Mouse (Mus musculus) monocyte, adult 5-6 weeks (primary cell): ENCODE measurements at regions not wholly inside any gene's neighbourhood (a gene's known extent, or its start where the extent isn't known, plus 50 kb on each side); places are given as distances from the start of the nearest gene placed in this dataset.

Experiments
- ATAC-seq: fragments of 153-309, 156-312 bp; replicated peaks from 2 replicates; pipeline ENCODE4 v1.8.0; 2017; ENCODE audit warnings: mild to moderate bottlenecking; ENCODE audit not compliant: low TSS enrichment, insufficient number of reproducible peaks, severe bottlenecking, poor library complexity, low FRiP score

DNA sequence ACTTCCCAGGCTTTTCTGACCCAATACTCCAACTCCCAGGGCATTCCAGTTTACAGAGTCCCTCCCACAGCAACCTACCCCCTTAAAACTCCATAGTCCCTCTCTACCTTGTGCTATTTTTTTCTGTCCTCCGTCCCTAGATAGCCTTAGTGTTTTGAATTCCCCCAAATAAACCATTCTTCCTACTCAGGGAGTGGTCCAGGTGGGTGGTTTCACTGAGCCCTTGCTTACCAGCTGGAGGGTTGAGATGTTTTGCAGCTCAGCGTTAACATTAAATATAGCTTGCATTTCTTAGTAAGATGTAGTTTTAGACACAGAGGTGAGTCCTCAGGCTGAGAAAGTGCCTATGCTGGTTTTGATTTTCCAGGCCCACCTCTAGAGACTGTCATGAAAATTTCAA, 313.0 kb downstream of the Bmper start:
- no peak for ATAC-seq

DNA sequence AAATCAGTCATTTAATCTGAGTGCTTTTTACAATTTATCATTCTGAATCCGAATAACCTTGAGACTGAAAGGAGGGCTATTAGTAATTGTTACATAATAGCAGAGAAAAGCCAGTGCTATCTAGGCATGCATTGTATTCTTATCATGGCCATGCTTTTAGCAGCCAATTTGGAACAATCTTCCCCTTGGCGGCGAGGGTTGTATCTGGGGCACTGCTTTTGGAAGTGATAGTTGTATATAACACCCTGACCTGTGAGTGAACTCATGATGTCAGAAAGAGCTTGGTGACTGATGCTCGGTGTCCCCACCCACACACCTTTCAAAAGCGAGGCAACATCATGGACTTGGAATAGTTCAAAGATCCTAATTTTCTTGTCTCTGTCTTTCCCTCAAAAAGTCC, 315.2 kb downstream of the Bmper start:
- no peak for ATAC-seq

DNA sequence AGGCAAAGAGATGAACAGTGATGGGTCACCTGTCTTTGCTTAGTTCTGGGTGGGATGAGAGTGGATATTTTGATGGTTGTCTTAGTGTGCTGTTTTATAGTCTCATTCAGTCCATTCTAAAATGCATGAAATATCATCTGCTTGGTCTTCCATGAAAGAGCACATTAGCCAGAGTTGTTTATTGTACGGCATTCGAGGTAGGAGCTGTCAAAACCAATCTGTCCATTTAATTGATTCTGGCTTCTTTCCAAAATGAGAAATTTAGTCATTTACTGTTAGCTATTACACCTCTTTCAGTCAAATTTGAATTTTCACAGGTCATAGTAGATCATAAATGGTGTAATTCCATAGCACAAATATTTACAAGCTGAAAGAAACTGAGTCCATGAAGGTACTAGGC, 328.8 kb downstream of the Bmper start:
- no peak for ATAC-seq

DNA sequence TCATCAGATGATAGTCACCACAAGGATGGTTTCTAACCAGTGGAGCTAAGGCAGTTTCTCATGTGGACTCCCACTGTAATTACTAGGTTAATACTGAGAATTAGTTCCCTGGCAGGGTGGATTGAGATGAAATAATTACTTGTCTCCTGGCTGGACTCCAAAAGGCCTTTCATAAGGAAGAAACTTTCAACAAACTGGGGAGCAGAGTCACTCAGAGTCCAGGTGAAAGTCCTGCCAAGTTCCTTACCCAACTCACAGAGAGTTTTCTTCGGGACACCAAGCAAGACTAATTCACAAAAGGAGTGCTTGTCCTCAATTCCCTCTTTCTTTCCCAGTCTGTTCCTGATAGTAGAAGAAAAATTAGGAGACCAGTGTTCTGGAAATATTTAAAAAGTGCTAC, 330.9 kb downstream of the Bmper start:
- no peak for ATAC-seq

DNA sequence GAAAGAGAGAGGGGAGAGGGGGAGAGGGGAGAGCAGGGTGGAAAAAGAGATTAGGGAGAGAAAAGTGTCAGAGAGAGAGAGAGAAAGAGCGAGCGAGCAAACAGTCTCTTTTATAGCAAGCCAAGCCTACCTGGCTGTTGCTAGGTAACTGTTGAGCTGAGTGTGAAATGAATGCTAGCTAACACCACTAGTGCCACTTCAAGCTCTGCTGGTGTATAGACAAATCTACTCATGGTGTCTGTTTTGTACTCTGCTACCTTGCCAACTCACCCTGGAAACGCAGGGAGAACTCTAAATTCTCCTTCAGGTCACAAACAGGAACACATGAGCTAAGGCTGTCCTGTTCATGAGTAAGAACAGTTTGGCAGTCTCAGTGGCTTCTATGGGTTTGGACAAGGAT, 334.7 kb downstream of the Bmper start:
- ATAC-seq, result no peak

DNA sequence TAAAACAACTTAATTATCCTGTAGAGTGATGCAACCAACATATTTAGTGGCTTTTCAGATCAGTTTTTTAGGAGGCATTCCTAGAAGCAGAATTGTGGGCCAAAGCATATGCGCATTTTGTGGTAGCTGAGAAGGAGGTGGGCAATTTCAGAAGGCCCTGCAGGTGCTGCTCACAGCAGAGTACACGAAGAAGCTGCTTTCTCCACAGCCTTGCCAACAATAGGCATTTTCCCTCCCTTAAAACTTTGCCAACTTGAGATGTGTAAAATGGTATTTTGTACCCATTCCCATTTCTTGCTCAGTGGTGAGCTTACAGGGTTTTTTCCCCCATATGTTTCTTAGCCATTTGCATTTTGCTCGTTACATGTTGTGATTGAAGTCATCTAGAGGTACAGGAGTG, 339.0 kb downstream of the Bmper start:
- no peak for ATAC-seq

DNA sequence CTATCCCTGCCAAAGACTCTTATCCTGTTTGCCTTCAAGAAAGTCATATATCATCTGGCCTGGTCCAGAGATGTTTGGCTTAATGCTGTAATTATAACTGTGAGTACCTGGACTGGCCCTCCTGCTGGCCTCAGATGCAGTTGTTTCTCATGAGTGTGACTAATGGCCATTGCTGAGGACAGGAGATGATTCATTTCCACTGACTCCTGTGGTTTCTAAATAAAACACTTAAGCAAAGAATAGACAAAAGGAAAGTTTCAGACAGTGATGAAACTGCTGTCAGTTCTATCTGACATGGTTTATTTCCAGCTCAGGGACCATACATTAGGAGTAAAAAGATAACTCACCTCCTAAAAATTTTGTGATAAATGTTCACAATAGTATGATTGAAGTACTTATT, 344.2 kb downstream of the Bmper start:
- no peak for ATAC-seq

DNA sequence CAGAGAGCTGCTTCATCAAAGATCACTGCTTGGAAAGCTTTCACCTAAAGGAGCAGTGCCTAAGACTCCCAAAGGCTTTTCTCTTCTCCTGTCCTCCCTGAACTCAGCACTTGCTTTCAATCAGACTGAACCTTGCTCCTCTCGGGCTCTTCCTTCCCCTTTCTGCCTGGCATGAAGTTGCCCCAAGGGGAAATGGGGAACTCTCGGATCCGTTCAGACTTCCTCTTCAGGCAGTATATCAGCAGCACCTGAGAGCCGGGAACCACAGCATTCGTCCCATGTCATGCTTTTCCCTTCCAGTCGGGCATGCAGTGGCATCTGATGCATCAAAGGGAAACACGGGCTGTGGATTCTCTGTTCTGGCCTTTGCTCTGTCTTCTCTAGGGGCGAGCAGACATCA, 347.3 kb downstream of the Bmper start:
- ATAC-seq, result peak; percentile 47; the same call in 1 of the 2 replicates

DNA sequence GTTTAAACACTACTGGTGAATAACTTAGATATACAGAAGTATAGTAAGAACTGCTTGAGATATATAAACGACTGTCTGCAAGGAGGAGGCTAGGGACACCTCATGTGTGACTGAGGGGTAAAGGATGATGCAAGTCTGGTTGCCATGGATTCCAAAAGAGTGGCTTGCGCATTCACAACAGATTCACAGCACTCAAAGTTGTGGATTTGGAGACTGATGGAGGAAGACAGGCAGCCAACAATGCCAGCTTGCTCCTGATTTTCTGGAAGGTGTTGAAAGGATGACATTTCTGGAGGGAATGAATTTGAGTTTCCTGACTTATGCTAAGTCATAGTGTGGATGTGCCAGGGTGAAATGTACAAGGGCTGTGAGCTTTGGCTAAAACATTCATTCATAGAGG, 353.4 kb downstream of the Bmper start:
- ATAC-seq, result no peak

DNA sequence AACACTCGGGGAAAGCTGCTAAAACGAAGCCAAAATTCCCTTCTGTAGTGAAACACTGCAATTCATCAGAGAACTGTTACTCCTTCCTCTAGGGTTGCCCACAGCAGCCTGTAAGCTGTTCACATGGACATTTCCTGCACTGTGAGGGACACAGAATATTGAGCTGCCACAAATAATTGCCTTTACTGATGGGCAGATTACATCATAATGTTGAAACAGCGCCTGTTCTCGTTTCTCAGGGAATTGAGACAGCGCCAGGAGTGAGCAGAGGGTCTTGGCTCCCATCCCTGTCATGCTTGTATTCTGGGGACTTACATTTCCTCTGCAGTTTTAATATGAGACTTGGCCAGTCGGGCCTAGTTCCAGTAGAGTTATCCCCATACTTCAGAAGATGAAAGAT, 357.3 kb downstream of the Bmper start:
- no peak for ATAC-seq

DNA sequence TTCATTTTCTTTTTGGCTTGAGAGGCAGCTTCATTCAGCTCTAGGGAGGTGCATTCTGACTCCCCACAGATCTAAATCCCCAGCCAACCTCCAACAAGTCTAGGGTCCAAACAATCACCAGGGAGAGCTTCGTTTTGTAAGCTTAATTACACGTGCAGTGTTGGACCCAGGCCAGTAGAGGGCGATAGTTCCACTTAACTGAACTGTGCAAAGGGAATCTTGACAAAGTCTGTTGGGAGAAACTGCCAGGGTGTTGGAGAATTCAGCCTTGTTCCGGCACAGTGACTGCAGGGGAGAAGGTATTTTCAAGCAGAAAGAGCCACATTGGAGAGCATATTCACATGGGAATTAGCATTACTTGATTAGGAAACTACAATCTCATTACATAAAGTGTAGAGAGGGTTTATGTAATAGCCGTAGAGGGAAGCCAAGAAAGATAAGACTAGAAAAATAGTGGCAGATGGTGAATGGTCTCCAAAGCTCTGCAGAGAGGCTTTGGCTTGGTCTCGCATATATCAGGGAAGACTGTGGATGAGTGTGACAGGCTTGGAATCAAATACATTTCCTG, 358.2 kb downstream of the Bmper start:
- ATAC-seq, result no peak

DNA sequence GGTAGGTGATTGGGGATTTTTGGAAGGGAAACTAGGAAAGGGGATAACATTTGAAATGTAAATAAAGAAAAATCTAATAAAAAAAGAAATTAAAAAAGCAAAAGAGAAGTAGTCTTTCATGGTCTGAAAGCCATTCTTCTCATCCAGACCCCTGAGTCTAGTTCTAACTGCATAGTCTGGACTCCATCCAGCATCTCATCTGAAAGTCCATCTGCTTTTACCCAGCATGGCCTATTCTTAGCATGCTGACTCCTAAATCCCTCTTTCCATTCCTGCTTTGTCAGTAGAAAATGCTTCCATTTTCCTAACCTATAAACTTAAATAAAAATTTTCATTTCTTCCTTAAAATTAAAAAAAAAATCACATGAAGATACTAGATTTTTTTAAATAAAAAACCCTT, 361.7 kb downstream of the Bmper start:
- ATAC-seq, result no peak

DNA sequence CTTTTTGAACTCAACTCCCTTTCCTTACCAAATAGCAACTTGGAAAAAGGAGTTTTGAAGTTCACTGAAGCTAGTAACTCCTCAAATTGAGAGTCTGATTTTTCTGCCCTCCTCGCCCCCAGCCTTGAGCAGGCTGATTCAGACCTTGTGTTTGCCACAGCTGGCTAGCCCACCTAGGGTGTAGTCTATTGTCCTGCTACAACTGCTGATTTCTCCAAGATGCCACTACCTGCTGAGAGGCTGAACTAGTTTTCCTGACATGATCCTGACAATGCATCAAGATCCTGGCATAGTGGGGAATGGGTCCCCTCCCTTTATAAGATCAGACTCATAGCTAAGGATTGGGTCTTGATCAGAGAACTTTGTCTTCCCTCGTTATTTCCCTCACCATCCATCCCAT, 366.1 kb downstream of the Bmper start:
- no peak for ATAC-seq

DNA sequence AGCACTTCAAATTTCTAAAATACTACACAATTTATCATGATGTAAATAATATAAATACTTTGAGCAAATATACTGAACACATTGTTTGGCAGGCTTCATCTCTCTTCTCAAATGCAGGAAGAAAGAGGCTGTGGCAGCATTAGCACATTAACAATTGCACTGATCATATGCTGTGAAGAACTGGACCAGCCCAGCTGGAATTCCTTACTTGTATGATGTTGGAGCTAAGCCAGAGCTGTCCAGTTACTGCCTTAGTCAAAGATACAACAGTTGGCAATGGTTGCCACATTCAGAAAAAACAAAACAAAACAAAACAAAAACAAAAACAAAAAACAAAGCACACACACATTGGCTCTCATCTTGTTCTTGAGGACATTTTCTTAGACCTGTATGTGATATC, 369.0 kb downstream of the Bmper start:
- no peak for ATAC-seq

DNA sequence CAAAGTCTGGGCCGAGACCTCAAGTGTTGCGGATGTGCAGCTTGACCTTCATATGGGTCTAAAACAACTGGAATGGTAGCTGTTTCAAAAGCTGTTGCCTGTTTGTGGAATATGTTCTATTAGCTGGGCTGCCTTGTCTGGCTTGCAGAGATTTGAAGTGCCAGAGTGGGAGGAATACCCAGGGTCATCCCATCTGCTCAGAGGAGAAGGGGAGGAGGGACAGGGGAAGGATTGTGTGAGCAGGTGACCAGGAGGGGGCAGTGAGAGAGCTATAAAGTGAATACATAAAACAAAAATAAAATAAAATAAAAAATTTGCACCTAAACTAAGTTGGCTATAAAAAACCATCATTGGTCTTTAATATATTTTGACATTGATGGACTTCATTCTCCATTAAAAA, 377.7 kb downstream of the Bmper start:
- ATAC-seq, result no peak
